Mouse (Mus musculus): ENCODE results near the gene Mbip. TPM values are rescaled to one million over a fixed set of nuclear protein-coding genes. Genes with fewer than 3 reads are reported as not detected.

Mbip gene
- polyA plus RNA-seq, 1 experiment from 2014 or later = 46.0 TPM

- Histone ChIP-seq H3K4me1 (ENCODE audit: control insufficient read depth, insufficient read depth, low read length) (peaks cover 11% of the 10 kb centered on the region; the same call in 1 of the 2 replicates), H3K27ac (ENCODE audit: low read depth, low read length) (no peak overlapping the region), H3K4me3 (ENCODE audit: low read depth, low read length) (no peak overlapping the region), H3K9ac (ENCODE audit: low read length) (no peak overlapping the region), H3K36me3 (ENCODE audit: control insufficient read depth, insufficient read depth, low read length) (no peaks in the 10 kb centered on the region), H3K9me3 (ENCODE audit: control insufficient read depth, low read length) (no peaks in the 10 kb centered on the region), H3K27me3 (ENCODE audit: control insufficient read depth, insufficient read depth, low read length) (no peaks in the 10 kb centered on the region; the same call in 1 of the 2 replicates), H3K4me2 (peak overlapping the region; percentile 17; the same call in 1 of the 2 replicates)
- 4% methylated on average over 21 of the region's 21 CpGs for WGBS
- ATAC-seq (ENCODE audit: low FRiP score) = no peak
- DNase-seq (ENCODE audit: low spot score, missing footprints) = peak; percentile 91
Observed at GRCm38 (mm10) chr12:56297921-56298830, 47.5 kb downstream of the Mbip start.

GRCm38 (mm10) chr12:56297099-56297498, 48.6 kb downstream of the Mbip start:
- Histone ChIP-seq H3K36me3 (ENCODE audit: control insufficient read depth, insufficient read depth, low read length) (no peaks in the 10 kb centered on the region), H3K4me1 (ENCODE audit: control insufficient read depth, insufficient read depth, low read length) (peaks cover 11% of the 10 kb centered on the region; the same call in 1 of the 2 replicates), H3K4me2 (no peak overlapping the region), H3K27ac (ENCODE audit: low read depth, low read length) (no peak overlapping the region), H3K4me3 (ENCODE audit: low read depth, low read length) (no peak overlapping the region), H3K9me3 (ENCODE audit: control insufficient read depth, low read length) (no peaks in the 10 kb centered on the region), H3K27me3 (ENCODE audit: control insufficient read depth, insufficient read depth, low read length) (no peaks in the 10 kb centered on the region; the same call in 1 of the 2 replicates), H3K9ac (ENCODE audit: low read length) (no peak overlapping the region)
- ATAC-seq (ENCODE audit: low FRiP score) (0 out of 2 replicates have a peak, but pooled peaks have one; percentile 23), DNase-seq (ENCODE audit: low spot score, missing footprints) (peak; percentile 88)
- WGBS = 64% methylated on average over 5 of the region's 5 CpGs

DNA sequence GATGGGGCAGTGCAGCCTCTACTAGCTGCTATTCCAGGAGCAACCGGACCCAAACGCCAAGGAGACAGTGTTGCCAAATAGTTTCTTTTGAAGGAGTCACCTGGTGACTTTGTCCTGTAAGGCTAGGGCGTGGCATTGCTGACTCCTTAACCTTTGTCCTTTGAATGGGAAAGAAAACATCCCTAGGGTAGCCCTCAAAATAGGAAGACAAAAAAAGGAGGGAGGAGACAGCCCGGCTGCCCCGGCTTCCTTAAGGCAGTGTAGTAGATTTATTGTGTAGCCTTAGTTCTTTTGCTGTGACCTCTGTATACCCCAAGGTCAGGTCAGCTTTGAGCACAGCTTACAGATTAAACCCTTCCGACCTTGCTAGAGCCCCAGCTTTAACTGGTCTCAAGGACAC, 49.2 kb downstream of the Mbip start:
- Histone ChIP-seq H3K36me3 (ENCODE audit: control insufficient read depth, insufficient read depth, low read length) (no peaks in the 10 kb centered on the region), H3K27me3 (ENCODE audit: control insufficient read depth, insufficient read depth, low read length) (no peaks in the 10 kb centered on the region; the same call in 1 of the 2 replicates), H3K9me3 (ENCODE audit: control insufficient read depth, low read length) (no peaks in the 10 kb centered on the region), H3K27ac (ENCODE audit: low read depth, low read length) (no peak overlapping the region), H3K4me3 (ENCODE audit: low read depth, low read length) (no peak overlapping the region), H3K4me2 (no peak overlapping the region), H3K9ac (ENCODE audit: low read length) (no peak overlapping the region), H3K4me1 (ENCODE audit: control insufficient read depth, insufficient read depth, low read length) (peaks cover 10% of the 10 kb centered on the region; the same call in 1 of the 2 replicates)
- WGBS = 20% methylated on average over 6 of the region's 6 CpGs
- ATAC-seq (ENCODE audit: low FRiP score) = peak; percentile 24; the same call in 1 of the 2 replicates
- no peak for DNase-seq (ENCODE audit: low spot score, missing footprints)

GRCm38 (mm10) chr12:56295160-56295559, 50.5 kb downstream of the Mbip start:
- H3K27me3 ChIP-seq (ENCODE audit: control insufficient read depth, insufficient read depth, low read length) = no peaks in the 10 kb centered on the region; the same call in 1 of the 2 replicates

DNA sequence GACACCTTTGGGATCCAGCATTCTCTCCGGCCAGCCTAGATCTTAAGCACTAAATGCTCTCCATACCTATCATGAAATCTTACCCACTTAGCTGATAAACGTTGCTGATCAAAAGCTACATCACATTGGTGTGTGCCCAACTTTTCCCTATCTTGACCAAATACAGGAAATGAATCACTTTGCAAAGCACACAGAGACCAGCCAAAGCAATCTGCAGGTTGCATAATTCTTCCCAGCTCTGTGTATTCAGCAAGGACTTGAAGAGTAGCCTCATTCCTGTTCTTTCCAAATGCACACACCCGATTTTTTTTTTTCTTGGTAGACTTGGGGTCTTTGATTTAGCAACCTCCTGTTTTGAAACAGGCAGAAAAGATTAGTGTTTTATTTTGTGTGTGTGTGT, 57.1 kb downstream of the Mbip start:
- ATAC-seq (ENCODE audit: low FRiP score) (no peak), DNase-seq (ENCODE audit: low spot score, missing footprints) (no peak)
- Histone ChIP-seq H3K4me3 (ENCODE audit: low read depth, low read length) (no peak overlapping the region), H3K36me3 (ENCODE audit: control insufficient read depth, insufficient read depth, low read length) (no peaks in the 10 kb centered on the region), H3K9ac (ENCODE audit: low read length) (no peak overlapping the region), H3K4me2 (no peak overlapping the region), H3K9me3 (ENCODE audit: control insufficient read depth, low read length) (no peaks in the 10 kb centered on the region), H3K4me1 (ENCODE audit: control insufficient read depth, insufficient read depth, low read length) (no peaks in the 10 kb centered on the region), H3K27me3 (ENCODE audit: control insufficient read depth, insufficient read depth, low read length) (no peaks in the 10 kb centered on the region), H3K27ac (ENCODE audit: low read depth, low read length) (no peak overlapping the region)
- WGBS = 77% methylated on average over 3 of the region's 3 CpGs

More at GRCm38 (mm10) chr12:56295160-56295559, 50.5 kb downstream of the Mbip start:
- H3K27ac ChIP-seq (ENCODE audit: low read depth, low read length) = no peak overlapping the region
- no peaks in the 10 kb centered on the region for H3K36me3 ChIP-seq (ENCODE audit: control insufficient read depth, insufficient read depth, low read length)
- H3K9me3 ChIP-seq (ENCODE audit: control insufficient read depth, low read length) = no peaks in the 10 kb centered on the region
- ATAC-seq (ENCODE audit: low FRiP score) = no peak
- H3K4me3 ChIP-seq (ENCODE audit: low read depth, low read length) = no peak overlapping the region
- H3K9ac ChIP-seq (ENCODE audit: low read length) = no peak overlapping the region
- H3K4me1 ChIP-seq (ENCODE audit: control insufficient read depth, insufficient read depth, low read length) = peaks cover 7% of the 10 kb centered on the region; the same call in 1 of the 2 replicates
- WGBS = 81% methylated on average over 3 of the region's 3 CpGs
- H3K4me2 ChIP-seq = no peak overlapping the region
- peak; percentile 69 for DNase-seq (ENCODE audit: low spot score, missing footprints)

- Histone ChIP-seq H3K9me3 (ENCODE audit: control insufficient read depth, low read length) (no peaks in the 10 kb centered on the region), H3K4me2 (no peak overlapping the region), H3K4me3 (ENCODE audit: low read depth, low read length) (no peak overlapping the region), H3K4me1 (ENCODE audit: control insufficient read depth, insufficient read depth, low read length) (no peaks in the 10 kb centered on the region), H3K27ac (ENCODE audit: low read depth, low read length) (no peak overlapping the region), H3K9ac (ENCODE audit: low read length) (no peak overlapping the region), H3K36me3 (ENCODE audit: control insufficient read depth, insufficient read depth, low read length) (no peaks in the 10 kb centered on the region), H3K27me3 (ENCODE audit: control insufficient read depth, insufficient read depth, low read length) (no peaks in the 10 kb centered on the region)
- DNase-seq (ENCODE audit: low spot score, missing footprints) (no peak), ATAC-seq (ENCODE audit: low FRiP score) (no peak)
- WGBS = 95% methylated on average over 14 of the region's 14 CpGs
Observed at GRCm38 (mm10) chr12:56286828-56287227, 58.9 kb downstream of the Mbip start.

DNA sequence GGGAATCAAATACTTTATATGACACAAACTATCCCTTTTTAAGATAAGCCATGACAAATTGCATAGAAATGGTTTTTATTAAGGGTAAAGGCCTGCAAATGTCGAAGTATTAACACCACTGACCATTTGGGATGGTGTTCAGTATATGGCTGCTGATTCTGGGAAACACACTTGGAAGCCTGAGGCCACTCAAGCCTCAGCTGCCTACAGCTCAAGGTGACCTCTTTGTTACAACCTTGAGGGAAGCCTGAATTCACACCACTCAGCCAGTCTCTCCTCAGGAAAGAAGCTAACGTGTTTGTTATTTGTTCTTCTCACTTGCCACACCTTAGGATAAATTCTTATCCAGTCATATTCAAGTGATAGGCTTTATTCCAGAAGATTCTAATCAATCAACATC, 61.5 kb downstream of the Mbip start:
- no peak for ATAC-seq (ENCODE audit: low FRiP score)
- 80% methylated on average over 2 of the region's 2 CpGs for WGBS
- Histone ChIP-seq H3K4me3 (ENCODE audit: low read depth, low read length) (no peak overlapping the region), H3K9me3 (ENCODE audit: control insufficient read depth, low read length) (no peaks in the 10 kb centered on the region), H3K36me3 (ENCODE audit: control insufficient read depth, insufficient read depth, low read length) (no peaks in the 10 kb centered on the region), H3K9ac (ENCODE audit: low read length) (no peak overlapping the region), H3K4me1 (ENCODE audit: control insufficient read depth, insufficient read depth, low read length) (no peaks in the 10 kb centered on the region), H3K4me2 (no peak overlapping the region), H3K27me3 (ENCODE audit: control insufficient read depth, insufficient read depth, low read length) (0 out of 2 replicates have a peak, but pooled peaks cover 3% of the 10 kb centered on the region), H3K27ac (ENCODE audit: low read depth, low read length) (no peak overlapping the region)
- no peak for DNase-seq (ENCODE audit: low spot score, missing footprints)

DNA sequence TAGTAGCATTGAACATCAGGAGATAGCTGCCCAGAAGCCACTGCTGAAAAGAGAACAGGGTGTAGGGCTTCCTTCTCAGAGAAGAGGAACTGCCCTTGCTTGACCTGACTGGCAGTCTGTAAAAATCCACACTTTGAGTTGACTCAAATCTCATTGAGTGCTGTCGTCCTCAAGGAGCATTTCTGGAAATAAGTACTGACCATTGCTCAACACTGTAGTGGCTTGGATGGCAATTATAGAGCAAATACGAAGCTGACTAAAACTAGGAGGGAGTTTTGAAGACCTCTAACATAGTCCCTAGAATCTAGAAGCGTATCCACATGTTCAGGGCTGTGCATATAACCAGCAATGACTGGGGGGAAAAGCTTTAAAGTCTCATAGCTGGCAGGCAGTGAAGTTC, 64.0 kb downstream of the Mbip start:
- no peaks in the 10 kb centered on the region for H3K9me3 ChIP-seq (ENCODE audit: control insufficient read depth, low read length)
- H3K9ac ChIP-seq (ENCODE audit: low read length) = no peak overlapping the region
- DNase-seq (ENCODE audit: low spot score, missing footprints) (no peak), ATAC-seq (ENCODE audit: low FRiP score) (no peak)
- no peaks in the 10 kb centered on the region for H3K4me1 ChIP-seq (ENCODE audit: control insufficient read depth, insufficient read depth, low read length)
- H3K27ac ChIP-seq (ENCODE audit: low read depth, low read length) = no peak overlapping the region
- no peak overlapping the region for H3K4me2 ChIP-seq
- whole genome bisulfite sequencing = 92% methylated on average over 3 of the region's 3 CpGs
- H3K27me3 ChIP-seq (ENCODE audit: control insufficient read depth, insufficient read depth, low read length) = 0 out of 2 replicates have a peak, but pooled peaks cover 3% of the 10 kb centered on the region
- H3K4me3 ChIP-seq (ENCODE audit: low read depth, low read length) = no peak overlapping the region
- no peaks in the 10 kb centered on the region for H3K36me3 ChIP-seq (ENCODE audit: control insufficient read depth, insufficient read depth, low read length)

Measured in midbrain, embryonic 11.5 days (tissue).